Mouse (Mus musculus): ENCODE data around the gene Myh3. TPM values are rescaled to one million over a fixed set of nuclear protein-coding genes. Genes with fewer than 3 reads are reported as not detected.
"Not testable (repeated sequence)": the region's sequence is repeated elsewhere in the genome, so short reads cannot be mapped to it uniquely, and the experiment has no call there.

The Myh3 gene
- polyA plus RNA-seq, 1 experiment from 2014 or later = 0.87 TPM

- no peak overlapping the region for H3K4me2 ChIP-seq
- H3K9me3 ChIP-seq = no peaks in the 10 kb centered on the region
- no peak overlapping the region for H3K9ac ChIP-seq
- H3K27me3 ChIP-seq = peaks cover 35% of the 10 kb centered on the region
- WGBS = 8% methylated on average over 3 of the region's 3 CpGs
- peaks cover 22% of the 10 kb centered on the region for H3K4me1 ChIP-seq
- ATAC-seq (ENCODE audit: low FRiP score) = peak; percentile 62
- H3K36me3 ChIP-seq (replicated peaks) = no peaks in the 10 kb centered on the region
- no peak overlapping the region for H3K4me3 ChIP-seq (replicated peaks)
- 0 out of 2 replicates have a peak overlapping the region, but pooled peaks have one; percentile 36 for H3K27ac ChIP-seq
These were observed 2.1 kb downstream of the Myh3 start for GRCm38 (mm10) chr11:67080168-67080567.

GRCm38 (mm10) chr11:67081125-67081649 is 3.1 kb downstream of the Myh3 start:
- no peak overlapping the region for H3K4me3 ChIP-seq (replicated peaks)
- H3K9ac ChIP-seq = no peak overlapping the region
- H3K27me3 ChIP-seq = peaks cover 39% of the 10 kb centered on the region
- H3K4me2 ChIP-seq = peak overlapping the region; percentile 24
- H3K9me3 ChIP-seq = no peaks in the 10 kb centered on the region
- H3K27ac ChIP-seq = 0 out of 2 replicates have a peak overlapping the region, but pooled peaks have one; percentile 25
- 6% methylated on average over 10 of the region's 11 CpGs for WGBS
- H3K36me3 ChIP-seq (replicated peaks) = no peaks in the 10 kb centered on the region
- H3K4me1 ChIP-seq = peaks cover 22% of the 10 kb centered on the region
- ATAC-seq (ENCODE audit: low FRiP score) = peak; percentile 69

GRCm38 (mm10) chr11:67082188-67082587 is 4.1 kb downstream of the Myh3 start:
- H3K9ac ChIP-seq = no peak overlapping the region
- H3K4me1 ChIP-seq = peaks cover 22% of the 10 kb centered on the region
- H3K9me3 ChIP-seq = no peaks in the 10 kb centered on the region
- 90% methylated on average over 7 of the region's 7 CpGs for WGBS
- H3K4me3 ChIP-seq (replicated peaks) = no peak overlapping the region
- H3K4me2 ChIP-seq = no peak overlapping the region
- no peak overlapping the region for H3K27ac ChIP-seq
- peaks cover 47% of the 10 kb centered on the region for H3K27me3 ChIP-seq
- no peaks in the 10 kb centered on the region for H3K36me3 ChIP-seq (replicated peaks)
- ATAC-seq (ENCODE audit: low FRiP score) = no peak

GRCm38 (mm10) chr11:67082793-67083192 is 4.7 kb downstream of the Myh3 start:
- 86% methylated on average over 13 of the region's 13 CpGs for WGBS
- peaks cover 22% of the 10 kb centered on the region for H3K4me1 ChIP-seq
- ATAC-seq (ENCODE audit: low FRiP score) = no peak
- no peak overlapping the region for H3K27ac ChIP-seq
- no peak overlapping the region for H3K4me3 ChIP-seq (replicated peaks)
- peaks cover 47% of the 10 kb centered on the region for H3K27me3 ChIP-seq
- no peak overlapping the region for H3K9ac ChIP-seq
- no peaks in the 10 kb centered on the region for H3K9me3 ChIP-seq
- H3K4me2 ChIP-seq = no peak overlapping the region
- H3K36me3 ChIP-seq (replicated peaks) = no peaks in the 10 kb centered on the region

- Histone ChIP-seq H3K9ac (no peak overlapping the region), H3K36me3 (replicated peaks) (no peaks in the 10 kb centered on the region), H3K4me1 (peaks cover 22% of the 10 kb centered on the region), H3K27ac (no peak overlapping the region), H3K4me2 (no peak overlapping the region), H3K27me3 (peaks cover 47% of the 10 kb centered on the region), H3K4me3 (replicated peaks) (no peak overlapping the region), H3K9me3 (no peaks in the 10 kb centered on the region)
- WGBS = 48% methylated on average over 6 of the region's 6 CpGs
- ATAC-seq (ENCODE audit: low FRiP score) = no peak
These were observed 5.1 kb downstream of the Myh3 start for GRCm38 (mm10) chr11:67083239-67083638.

GRCm38 (mm10) chr11:67083712-67084340 is 5.7 kb downstream of the Myh3 start:
- Histone ChIP-seq H3K9me3 (no peaks in the 10 kb centered on the region), H3K4me2 (no peak overlapping the region), H3K27ac (no peak overlapping the region), H3K4me1 (peaks cover 22% of the 10 kb centered on the region), H3K27me3 (peaks cover 47% of the 10 kb centered on the region), H3K4me3 (replicated peaks) (no peak overlapping the region), H3K36me3 (replicated peaks) (no peaks in the 10 kb centered on the region), H3K9ac (no peak overlapping the region)
- no peak for ATAC-seq (ENCODE audit: low FRiP score)
- WGBS = 37% methylated on average over 32 of the region's 32 CpGs

- no peak overlapping the region for H3K27ac ChIP-seq
- H3K4me1 ChIP-seq = peaks cover 13% of the 10 kb centered on the region
- WGBS = 3% methylated on average over 6 of the region's 6 CpGs
- H3K9ac ChIP-seq = no peak overlapping the region
- H3K27me3 ChIP-seq = peaks cover 47% of the 10 kb centered on the region
- ATAC-seq (ENCODE audit: low FRiP score) = no peak
- H3K36me3 ChIP-seq (replicated peaks) = no peaks in the 10 kb centered on the region
- no peak overlapping the region for H3K4me3 ChIP-seq (replicated peaks)
- H3K4me2 ChIP-seq = no peak overlapping the region
- H3K9me3 ChIP-seq = no peaks in the 10 kb centered on the region
These were observed 7.4 kb downstream of the Myh3 start for GRCm38 (mm10) chr11:67085489-67085888.

GRCm38 (mm10) chr11:67086467-67087164 is 8.5 kb downstream of the Myh3 start:
- no peak for ATAC-seq (ENCODE audit: low FRiP score)
- H3K27me3 ChIP-seq = peaks cover 37% of the 10 kb centered on the region
- WGBS = 59% methylated on average over 9 of the region's 9 CpGs
- no peak overlapping the region for H3K27ac ChIP-seq
- H3K4me3 ChIP-seq (replicated peaks) = no peak overlapping the region
- no peaks in the 10 kb centered on the region for H3K36me3 ChIP-seq (replicated peaks)
- H3K9ac ChIP-seq = no peak overlapping the region
- no peaks in the 10 kb centered on the region for H3K9me3 ChIP-seq
- no peak overlapping the region for H3K4me2 ChIP-seq
- peaks cover 2% of the 10 kb centered on the region for H3K4me1 ChIP-seq

GRCm38 (mm10) chr11:67087225-67087624 is 9.1 kb downstream of the Myh3 start:
- Histone ChIP-seq H3K36me3 (replicated peaks) (no peaks in the 10 kb centered on the region), H3K9ac (no peak overlapping the region)
- 88% methylated on average over 12 of the region's 12 CpGs for WGBS

GRCm38 (mm10) chr11:67092354-67092753 is 14.3 kb downstream of the Myh3 start:
- H3K4me3 ChIP-seq (replicated peaks); H3K4me2 ChIP-seq; H3K36me3 ChIP-seq (replicated peaks); H3K9me3 ChIP-seq; ATAC-seq (ENCODE audit: low FRiP score); H3K27me3 ChIP-seq; H3K27ac ChIP-seq; H3K9ac ChIP-seq; H3K4me1 ChIP-seq: not testable (repeated sequence)
- WGBS = 91% methylated on average over 12 of the region's 12 CpGs

More at GRCm38 (mm10) chr11:67087225-67087624, 9.1 kb downstream of the Myh3 start:
- H3K27me3 ChIP-seq = peaks cover 37% of the 10 kb centered on the region
- ATAC-seq (ENCODE audit: low FRiP score) = no peak
- no peak overlapping the region for H3K27ac ChIP-seq
- H3K4me3 ChIP-seq (replicated peaks) = no peak overlapping the region
- H3K9me3 ChIP-seq = no peaks in the 10 kb centered on the region
- no peaks in the 10 kb centered on the region for H3K4me1 ChIP-seq
- no peak overlapping the region for H3K4me2 ChIP-seq

GRCm38 (mm10) chr11:67093201-67093600 is 15.1 kb downstream of the Myh3 start:
- Histone ChIP-seq H3K27me3 (no peaks in the 10 kb centered on the region), H3K4me1 (no peaks in the 10 kb centered on the region), H3K27ac (no peak overlapping the region), H3K36me3 (replicated peaks) (no peaks in the 10 kb centered on the region), H3K4me2 (no peak overlapping the region), H3K9ac (no peak overlapping the region), H3K4me3 (replicated peaks) (no peak overlapping the region), H3K9me3 (no peaks in the 10 kb centered on the region)
- WGBS = 81% methylated on average over 9 of the region's 9 CpGs
- no peak for ATAC-seq (ENCODE audit: low FRiP score)

GRCm38 (mm10) chr11:67093652-67094051 is 15.6 kb downstream of the Myh3 start:
- H3K9me3 ChIP-seq = no peaks in the 10 kb centered on the region
- no peak overlapping the region for H3K4me3 ChIP-seq (replicated peaks)
- 96% methylated on average over 5 of the region's 5 CpGs for WGBS
- no peaks in the 10 kb centered on the region for H3K36me3 ChIP-seq (replicated peaks)
- H3K27ac ChIP-seq = no peak overlapping the region
- no peaks in the 10 kb centered on the region for H3K4me1 ChIP-seq
- no peak overlapping the region for H3K4me2 ChIP-seq
- no peak overlapping the region for H3K9ac ChIP-seq
- no peaks in the 10 kb centered on the region for H3K27me3 ChIP-seq
- ATAC-seq (ENCODE audit: low FRiP score) = no peak
